Mouse (Mus musculus) Patski (cell line): ENCODE measurements around the gene Adap1. TPM values are rescaled to one million over a fixed set of nuclear protein-coding genes. Genes with fewer than 3 reads are reported as not detected.

ENCODE experiments used
- ATAC-seq: fragments of 100-300 bp; one replicate; pipeline ENCODE4 v1.8.0; 2021
- CTCF ChIA-PET: fragments of 350-600 bp; sonication (Branson Sonifier 250); formaldehyde crosslinking; loops from one replicate; lab custom pipeline; 2022; ENCODE audit warnings: inconsistent platforms; lab: Charles Lee
- POLR2A ChIA-PET: fragments of 350-600 bp; sonication (Branson Sonifier 250); formaldehyde crosslinking; loops from one replicate; lab custom pipeline; 2022; ENCODE audit warnings: antibody characterized with exemption, inconsistent platforms; lab: Charles Lee
- DNase-seq: peaks from one replicate; pipeline ENCODE4 v3.0.0-alpha.2; 2011; ENCODE audit warnings: low read depth, low spot score
- H3K27me3 ChIP-seq: fragments of 371-371 bp; one replicate; pipeline ENCODE4 v1.5.1; 2021
- CTCF ChIP-seq: fragments of 100-300 bp; IDR thresholded peaks from one replicate; pipeline ENCODE4 v1.5.1; 2021
- in situ Hi-C: fragments of 300-500 bp; cut with MboI; formaldehyde crosslinking; loops from 3 replicates; pipeline ENCODE4 v1.11.1; 2018; ENCODE audit warnings: low pct_unique_long_range_greater_than_20kb, mixed read lengths
- polyA plus RNA-seq: library from polyadenylated mRNA; unstranded; gene quantifications from one replicate; pipeline ENCODE4 v1.2.3, GENCODE M21; 2021

The Adap1 gene
- polyA plus RNA-seq, 1 experiment from 2014 or later: 5.0 TPM

- in situ Hi-C loops: loop anchor here (25.0 kb wide), 1 partner anchor 309 kb away; no protein-coding TSS in a partner anchor
- ATAC-seq (no peak), DNase-seq (no peak)
- ChIA-PET POLR2A (interaction anchor here (1.4 kb wide), 1 partner anchor 10 kb away, joined by 5 read pairs; no protein-coding TSS in a partner anchor), CTCF (interaction anchor here (1.1 to 5.0 kb wide), 10 partner anchors 9 to 75 kb away, joined by 3 to 37 read pairs (median 5); partner anchors contain the start of gene Gpr146)
- H3K27me3 ChIP-seq: no peaks in the 10 kb centered on the region
- TF ChIP-seq CTCF: no peak
These were observed 28.1 kb upstream of the Adap1 start for GRCm38 (mm10) chr5:139353496-139353895.

- POLR2A ChIA-PET: interaction anchor here (1.0 kb wide), 1 partner anchor 9 kb away, joined by 7 read pairs; no protein-coding TSS in a partner anchor
- in situ Hi-C loops: loop anchor here (25.0 kb wide), 1 partner anchor 310 kb away; no protein-coding TSS in a partner anchor
- no peak for TF ChIP-seq CTCF
- H3K27me3 ChIP-seq: no peaks in the 10 kb centered on the region
- no peak for ATAC-seq
- no peak for DNase-seq
- CTCF ChIA-PET: interaction anchor here (1.3 to 5.0 kb wide), 7 partner anchors 8 to 70 kb away, joined by 3 to 37 read pairs (median 17); partner anchors contain the start of gene Gpr146
These were observed 26.9 kb upstream of the Adap1 start, which contains the start of gene Cyp2w1 for GRCm38 (mm10) chr5:139352317-139352716. Cyp2w1 (plus strand) TSS chr5:139352617.

GRCm38 (mm10) chr5:139351628-139352027 lies 26.2 kb upstream of the Adap1 start:
- POLR2A ChIA-PET: interaction anchor here (0.6 to 1.0 kb wide), 2 partner anchors 8 to 74 kb away, joined by 3 to 7 read pairs; no protein-coding TSS in a partner anchor
- in situ Hi-C loops: loop anchor here (25.0 kb wide), 1 partner anchor 311 kb away; no protein-coding TSS in a partner anchor
- no peak for TF ChIP-seq CTCF
- CTCF ChIA-PET: interaction anchor here (0.7 to 5.0 kb wide), 5 partner anchors 12 to 69 kb away, joined by 3 to 37 read pairs (median 7); no protein-coding TSS in a partner anchor
- no peak for ATAC-seq
- no peak for DNase-seq
- no peaks in the 10 kb centered on the region for H3K27me3 ChIP-seq

GRCm38 (mm10) chr5:139351134-139351533 lies 25.7 kb upstream of the Adap1 start, which contains the start of gene Cox19:
Cox19 (minus strand) TSS chr5:139351418.
- ChIA-PET CTCF (interaction anchor here (0.7 to 5.0 kb wide), 5 partner anchors 12 to 69 kb away, joined by 3 to 37 read pairs (median 7); no protein-coding TSS in a partner anchor), POLR2A (no interaction called here)
- ATAC-seq (no peak), DNase-seq (no peak)
- in situ Hi-C loops: loop anchor here (25.0 kb wide), 1 partner anchor 311 kb away; no protein-coding TSS in a partner anchor
- no peak for TF ChIP-seq CTCF
- no peaks in the 10 kb centered on the region for H3K27me3 ChIP-seq

GRCm38 (mm10) chr5:139349713-139350112 lies 24.3 kb upstream of the Adap1 start:
- POLR2A ChIA-PET: no interaction called here
- no peak for DNase-seq
- in situ Hi-C loops: loop anchor here (10.0 to 25.0 kb wide), 2 partner anchors 313 to 505 kb away; no protein-coding TSS in a partner anchor
- no peaks in the 10 kb centered on the region for H3K27me3 ChIP-seq
- CTCF ChIA-PET: interaction anchor here (0.7 to 4.6 kb wide), 3 partner anchors 18 to 29 kb away, joined by 3 to 37 read pairs (median 7); no protein-coding TSS in a partner anchor
- ATAC-seq: no peak
- TF ChIP-seq CTCF: no peak

- in situ Hi-C loops: loop anchor here (10.0 kb wide), 1 partner anchor 502 kb away; no protein-coding TSS in a partner anchor
- no peak for ATAC-seq
- no peak for DNase-seq
- ChIA-PET CTCF (interaction anchor here (1.0 to 3.4 kb wide), 4 partner anchors 10 to 65 kb away, joined by 3 to 18 read pairs (median 14); partner anchors contain the start of gene Adap1), POLR2A (interaction anchor here (0.6 to 1.3 kb wide), 4 partner anchors 9 to 241 kb away, joined by 3 to 5 read pairs (median 4); partner anchors contain the start of gene Get4)
- TF ChIP-seq CTCF: no peak
- H3K27me3 ChIP-seq: no peaks in the 10 kb centered on the region
These were observed 21.8 kb upstream of the Adap1 start for GRCm38 (mm10) chr5:139347225-139347624.

GRCm38 (mm10) chr5:139345364-139345714 lies 19.9 kb upstream of the Adap1 start:
- DNase-seq (no peak), ATAC-seq (no peak)
- TF ChIP-seq CTCF: no peak
- CTCF ChIA-PET: interaction anchor here (1.1 to 5.0 kb wide), 4 partner anchors 9 to 93 kb away, joined by 3 to 35 read pairs (median 18); partner anchors contain the start of genes Cyp2w1 and Get4
- in situ Hi-C loops: loop anchor here (10.0 kb wide), 1 partner anchor 501 kb away; no protein-coding TSS in a partner anchor
- H3K27me3 ChIP-seq: no peaks in the 10 kb centered on the region
- POLR2A ChIA-PET: interaction anchor here (1.0 kb wide), 2 partner anchors 13 to 89 kb away, joined by 3 to 4 read pairs; no protein-coding TSS in a partner anchor

GRCm38 (mm10) chr5:139344687-139345363 lies 19.4 kb upstream of the Adap1 start:
- DNase-seq: no peak
- in situ Hi-C loops: loop anchor here (10.0 kb wide), 1 partner anchor 500 kb away; no protein-coding TSS in a partner anchor
- CTCF ChIA-PET: interaction anchor here (0.7 to 5.0 kb wide), 5 partner anchors 9 to 93 kb away, joined by 3 to 35 read pairs (median 4); partner anchors contain the start of genes Cyp2w1 and Get4
- no peak for TF ChIP-seq CTCF
- ATAC-seq: peak; percentile 78
- H3K27me3 ChIP-seq: no peaks in the 10 kb centered on the region
- POLR2A ChIA-PET: interaction anchor here (0.7 to 2.0 kb wide), 5 partner anchors 9 to 386 kb away, joined by 3 to 5 read pairs (median 3); no protein-coding TSS in a partner anchor

- POLR2A ChIA-PET: interaction anchor here (0.5 to 2.0 kb wide), 7 partner anchors 8 to 1226 kb away, joined by 3 to 7 read pairs (median 3); partner anchors contain the start of gene Cyp2w1
- CTCF ChIA-PET: interaction anchor here (0.7 to 5.0 kb wide), 8 partner anchors 9 to 92 kb away, joined by 3 to 35 read pairs (median 4); partner anchors contain the start of genes Cyp2w1 and Get4
- in situ Hi-C loops: loop anchor here (10.0 kb wide), 1 partner anchor 499 kb away; no protein-coding TSS in a partner anchor
These were observed 18.7 kb upstream of the Adap1 start for GRCm38 (mm10) chr5:139344021-139344686.

More at GRCm38 (mm10) chr5:139344021-139344686, 18.7 kb upstream of the Adap1 start:
- TF ChIP-seq CTCF: peak; percentile 98
- ATAC-seq (peak; percentile 24), DNase-seq (no peak)
- no peaks in the 10 kb centered on the region for H3K27me3 ChIP-seq
